Mouse (Mus musculus) intestine, postnatal 0 days (tissue): ENCODE results near the gene Lyg2. TPM values are rescaled to one million over a fixed set of nuclear protein-coding genes. Genes with fewer than 3 reads are reported as not detected.

Experiments
- ATAC-seq: fragments of 200-750 bp; cut with Nextera tagmentation; 2 replicates; pipeline ENCODE4 v1.8.0; 2017; ENCODE audit warnings: mild to moderate bottlenecking, moderate TSS enrichment, moderate library complexity
- H3K27ac ChIP-seq: fragments of 300-500 bp; sonication (generic); 2 replicates; pipeline ENCODE4 v1.5.1; 2014; ENCODE audit warnings: mild to moderate bottlenecking, low read depth, low read length, moderate library complexity
- H3K27me3 ChIP-seq: fragments of 300-500 bp; sonication (generic); replicated peaks from 2 replicates; pipeline ENCODE4 v1.6.1; 2014; ENCODE audit warnings: low read length, mixed read lengths; ENCODE audit not compliant: control insufficient read depth, insufficient read depth
- H3K36me3 ChIP-seq: fragments of 300-500 bp; sonication (generic); 2 replicates; pipeline ENCODE4 v1.6.1; 2014; ENCODE audit warnings: mild to moderate bottlenecking, moderate library complexity; ENCODE audit not compliant: control insufficient read depth, insufficient read depth
- H3K4me1 ChIP-seq: fragments of 300-500 bp; sonication (generic); replicated peaks from 2 replicates; pipeline ENCODE4 v1.6.1; 2014; ENCODE audit warnings: antibody characterized with exemption, low read length, mixed read lengths; ENCODE audit not compliant: control insufficient read depth, insufficient read depth
- H3K4me2 ChIP-seq: fragments of 300-500 bp; sonication (generic); replicated peaks from 2 replicates; pipeline ENCODE4 v1.6.1; 2014; ENCODE audit warnings: low read depth, mild to moderate bottlenecking, moderate library complexity
- H3K4me3 ChIP-seq: fragments of 300-500 bp; sonication (generic); 2 replicates; pipeline ENCODE4 v1.5.1; 2014; ENCODE audit warnings: low read depth, low read length
- H3K9ac ChIP-seq: fragments of 300-500 bp; sonication (generic); 2 replicates; pipeline ENCODE4 v1.6.1; 2014; ENCODE audit warnings: mild to moderate bottlenecking, low read depth, low read length
- H3K9me3 ChIP-seq: fragments of 300-500 bp; sonication (generic); 2 replicates; pipeline ENCODE4 v1.6.1; 2016; ENCODE audit warnings: mixed run types; ENCODE audit not compliant: control insufficient read depth
- CTCF ChIP-seq: sonication (generic); IDR thresholded peaks from 2 replicates; pipeline ENCODE4 v1.5.1; 2016; ENCODE audit warnings: low read depth, mild to moderate bottlenecking, control low read depth, antibody characterized with exemption, moderate library complexity
- WGBS: fragments of 180-500 bp; shearing (Covaris S2); extraction: QIAGEN DNeasy Blood & Tissue Kit; methylation state at CpG from one replicate; pipeline ENCODE4 v1.1.7; 2014; 5-methylcytosine and 5-hydroxymethylcytosine counted together
- polyA plus RNA-seq: library from polyadenylated mRNA; unstranded; fragments of >200 nt; fragmentation: Nextera tagmentation; extraction: Ambion mirVana; gene quantifications from 2 replicates; pipeline ENCODE4 v1.2.1, GENCODE M21; 2015

The Lyg2 gene
- polyA plus RNA-seq, 1 experiment from 2014 or later: not detected

DNA sequence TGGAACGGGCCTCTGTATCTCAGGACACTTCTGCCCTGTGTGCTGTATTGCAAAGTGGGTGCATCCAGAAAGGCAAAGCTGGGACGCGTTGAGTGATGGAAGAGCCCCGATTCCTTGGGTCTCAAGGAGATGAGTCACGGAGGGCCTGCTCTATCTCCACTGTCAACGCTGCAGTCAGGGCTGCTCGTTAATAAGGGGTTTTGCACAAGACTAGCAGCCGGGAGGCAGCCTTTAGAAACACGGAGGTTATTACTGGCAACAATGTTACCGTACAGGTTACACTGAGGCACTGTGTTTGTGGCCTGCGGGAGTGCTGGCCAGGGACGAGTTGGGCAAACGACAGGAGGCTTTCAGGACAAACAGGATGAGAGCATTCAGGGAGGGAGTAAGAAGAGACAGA is 1.4 kb upstream of the Lyg2 start:
- H3K9ac ChIP-seq: no peak overlapping the region
- 56% methylated on average over 13 of the region's 13 CpGs for WGBS
- no peak overlapping the region for H3K27ac ChIP-seq
- no peaks in the 10 kb centered on the region for H3K9me3 ChIP-seq
- H3K4me3 ChIP-seq: no peak overlapping the region
- H3K36me3 ChIP-seq: no peaks in the 10 kb centered on the region
- H3K4me2 ChIP-seq: no peak overlapping the region
- no peaks in the 10 kb centered on the region for H3K27me3 ChIP-seq
- no peak for ATAC-seq
- no peaks in the 10 kb centered on the region for H3K4me1 ChIP-seq
- TF ChIP-seq CTCF: no peak

DNA sequence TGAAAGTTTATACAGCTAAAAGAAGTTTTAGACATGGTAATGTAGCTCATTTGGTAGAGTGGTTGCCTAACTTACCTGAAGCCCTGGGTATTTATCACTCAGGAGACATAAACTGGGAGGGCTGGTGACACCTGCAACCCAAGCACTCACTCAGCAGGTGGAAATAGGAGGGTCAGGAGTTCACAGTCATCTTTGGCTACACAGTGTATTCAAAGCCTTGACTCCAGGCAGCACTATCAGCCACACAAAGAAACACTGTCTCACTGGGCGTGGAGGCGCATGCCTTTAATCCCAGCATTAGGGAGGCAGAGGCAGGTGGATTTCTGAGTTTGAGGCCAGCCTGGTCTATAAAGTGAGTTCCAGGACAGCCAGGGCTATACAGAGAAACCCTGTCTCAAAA is 3.5 kb downstream of the Lyg2 start:
- no peaks in the 10 kb centered on the region for H3K9me3 ChIP-seq
- no peak overlapping the region for H3K4me2 ChIP-seq
- H3K27me3 ChIP-seq: no peaks in the 10 kb centered on the region
- WGBS: 72% methylated on average over 2 of the region's 2 CpGs
- no peak for TF ChIP-seq CTCF
- H3K36me3 ChIP-seq: no peaks in the 10 kb centered on the region
- no peak overlapping the region for H3K27ac ChIP-seq
- no peak overlapping the region for H3K4me3 ChIP-seq
- ATAC-seq: no peak
- no peak overlapping the region for H3K9ac ChIP-seq
- no peaks in the 10 kb centered on the region for H3K4me1 ChIP-seq

- H3K4me2 ChIP-seq: no peak overlapping the region
- H3K4me1 ChIP-seq: no peaks in the 10 kb centered on the region
- peaks cover 17% of the 10 kb centered on the region for H3K36me3 ChIP-seq
- ATAC-seq: peak; percentile 45; the same call in 1 of the 2 replicates
- no peak overlapping the region for H3K27ac ChIP-seq
- no peaks in the 10 kb centered on the region for H3K9me3 ChIP-seq
- 26% methylated on average over 6 of the region's 6 CpGs for WGBS
- H3K4me3 ChIP-seq: no peak overlapping the region
- TF ChIP-seq CTCF: peak; percentile 66
- no peaks in the 10 kb centered on the region for H3K27me3 ChIP-seq
- H3K9ac ChIP-seq: no peak overlapping the region
These were observed 13.1 kb downstream of the Lyg2 start for GRCm38 (mm10) chr1:37903178-37903577.

- no peak overlapping the region for H3K27ac ChIP-seq
- 49% methylated on average over 6 of the region's 6 CpGs for WGBS
- no peak overlapping the region for H3K4me2 ChIP-seq
- no peak overlapping the region for H3K9ac ChIP-seq
- no peak for ATAC-seq
- no peak overlapping the region for H3K4me3 ChIP-seq
- no peaks in the 10 kb centered on the region for H3K9me3 ChIP-seq
- TF ChIP-seq CTCF: no peak
- H3K4me1 ChIP-seq: no peaks in the 10 kb centered on the region
- H3K36me3 ChIP-seq: peaks cover 40% of the 10 kb centered on the region
- no peaks in the 10 kb centered on the region for H3K27me3 ChIP-seq
These were observed 16.0 kb downstream of the Lyg2 start for GRCm38 (mm10) chr1:37900288-37900687.

DNA sequence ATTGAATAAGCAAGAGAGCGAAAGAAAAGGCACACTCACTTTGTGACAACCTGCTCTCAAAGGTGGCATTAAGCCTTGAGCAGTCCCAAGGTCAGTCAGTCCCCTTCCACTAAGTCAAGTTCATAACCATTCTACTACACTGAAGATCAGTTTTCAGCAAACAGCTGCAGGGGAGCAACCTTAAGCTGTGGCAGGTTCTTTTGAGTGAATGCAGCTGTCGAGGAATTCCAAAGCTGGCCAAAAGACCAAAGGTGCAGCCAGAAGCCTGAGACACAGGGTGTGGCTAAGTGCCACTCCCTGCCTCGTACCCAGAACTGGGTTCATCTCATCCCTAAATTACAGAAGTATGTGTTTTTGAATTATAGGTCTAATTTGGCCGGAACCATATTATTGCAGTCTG is 16.5 kb downstream of the Lyg2 start:
- no peak overlapping the region for H3K27ac ChIP-seq
- H3K27me3 ChIP-seq: no peaks in the 10 kb centered on the region
- H3K4me1 ChIP-seq: no peaks in the 10 kb centered on the region
- peaks cover 40% of the 10 kb centered on the region for H3K36me3 ChIP-seq
- H3K9ac ChIP-seq: no peak overlapping the region
- H3K4me2 ChIP-seq: no peak overlapping the region
- no peaks in the 10 kb centered on the region for H3K9me3 ChIP-seq
- ATAC-seq: no peak
- 62% methylated on average over 4 of the region's 4 CpGs for WGBS
- H3K4me3 ChIP-seq: no peak overlapping the region
- TF ChIP-seq CTCF: no peak

- no peaks in the 10 kb centered on the region for H3K9me3 ChIP-seq
- H3K36me3 ChIP-seq: peaks cover 36% of the 10 kb centered on the region
- no peak for ATAC-seq
- 0 out of 2 replicates have a peak, but pooled peaks cover 2% of the 10 kb centered on the region for H3K4me1 ChIP-seq
- H3K4me2 ChIP-seq: no peak overlapping the region
- no peak overlapping the region for H3K9ac ChIP-seq
- no peak overlapping the region for H3K27ac ChIP-seq
- TF ChIP-seq CTCF: no peak
- no peaks in the 10 kb centered on the region for H3K27me3 ChIP-seq
- no peak overlapping the region for H3K4me3 ChIP-seq
These were observed 21.7 kb downstream of the Lyg2 start for GRCm38 (mm10) chr1:37894606-37895005.

- peaks cover 8% of the 10 kb centered on the region for H3K36me3 ChIP-seq
- H3K4me3 ChIP-seq: peak overlapping the region; percentile 85
- 0 out of 2 replicates have a peak, but pooled peaks cover 7% of the 10 kb centered on the region for H3K4me1 ChIP-seq
- no peaks in the 10 kb centered on the region for H3K9me3 ChIP-seq
- ATAC-seq: no peak
- no peak overlapping the region for H3K27ac ChIP-seq
- H3K4me2 ChIP-seq: peak overlapping the region; percentile 77
- 47% methylated on average over 3 of the region's 3 CpGs for WGBS
- no peaks in the 10 kb centered on the region for H3K27me3 ChIP-seq
- H3K9ac ChIP-seq: no peak overlapping the region; the same call in 1 of the 2 replicates
- peak; percentile 68 for TF ChIP-seq CTCF
These were observed 24.9 kb downstream of the Lyg2 start for GRCm38 (mm10) chr1:37891400-37891799.
